Mouse (Mus musculus) E14TG2a.4 (cell line): Measurements from ENCODE around the gene Maff.

Experiments used
- CTCF ChIP-seq: conservative IDR thresholded peaks from 2 replicates; pipeline ENCODE4 v1.5.1; 2014; ENCODE audit warnings: low read length
- NANOG ChIP-seq: IDR thresholded peaks from 2 replicates; pipeline ENCODE4 v1.6.1; 2014; ENCODE audit warnings: borderline replicate concordance, low read length, mixed read lengths

DNA sequence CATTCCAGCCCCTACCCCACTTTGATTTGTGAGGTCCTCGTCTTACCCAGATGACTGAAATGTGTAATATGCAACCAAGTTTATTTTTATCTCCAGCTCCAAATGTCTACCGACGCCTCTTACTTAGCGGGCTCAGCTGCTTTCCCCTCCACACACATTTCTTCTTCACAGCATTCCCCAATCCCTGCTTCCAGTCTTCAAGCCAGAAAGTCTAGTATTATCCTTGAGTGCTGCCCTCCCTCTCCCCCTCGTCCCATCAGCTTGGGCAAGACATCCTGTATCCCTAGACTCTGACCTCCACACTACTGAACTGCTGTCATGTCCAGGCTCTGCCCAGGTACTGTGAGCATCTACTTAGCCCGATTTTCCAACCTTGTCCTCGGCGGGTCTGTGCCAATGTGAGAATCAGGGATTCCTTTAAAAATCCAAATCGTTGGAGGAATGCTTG, 57.4 kb downstream of the Maff start:
- TF ChIP-seq CTCF (no peak), NANOG (no peak)
